Mouse (Mus musculus) central nervous system, embryonic 14 days (tissue): Measurements from ENCODE around the gene Kcng4. TPM values are rescaled to one million over a fixed set of nuclear protein-coding genes. Genes with fewer than 3 reads are reported as not detected.

ENCODE experiments used
- polyA plus RNA-seq: library from polyadenylated mRNA; depleted of rRNA; stranded (reverse); fragments of >200 nt; gene quantifications from 2 replicates; pipeline ENCODE4 v1.2.3, GENCODE M21; 2012; rRNA removed

Gene Kcng4
- 0.07 and 0.09 TPM in 2 replicates for polyA plus RNA-seq

GRCm38 (mm10) chr8:119635378-119635777 lies at the start of gene Kcng4:
Gene Kcng4, minus strand, starts transcription at chr8:119635680.

DNA sequence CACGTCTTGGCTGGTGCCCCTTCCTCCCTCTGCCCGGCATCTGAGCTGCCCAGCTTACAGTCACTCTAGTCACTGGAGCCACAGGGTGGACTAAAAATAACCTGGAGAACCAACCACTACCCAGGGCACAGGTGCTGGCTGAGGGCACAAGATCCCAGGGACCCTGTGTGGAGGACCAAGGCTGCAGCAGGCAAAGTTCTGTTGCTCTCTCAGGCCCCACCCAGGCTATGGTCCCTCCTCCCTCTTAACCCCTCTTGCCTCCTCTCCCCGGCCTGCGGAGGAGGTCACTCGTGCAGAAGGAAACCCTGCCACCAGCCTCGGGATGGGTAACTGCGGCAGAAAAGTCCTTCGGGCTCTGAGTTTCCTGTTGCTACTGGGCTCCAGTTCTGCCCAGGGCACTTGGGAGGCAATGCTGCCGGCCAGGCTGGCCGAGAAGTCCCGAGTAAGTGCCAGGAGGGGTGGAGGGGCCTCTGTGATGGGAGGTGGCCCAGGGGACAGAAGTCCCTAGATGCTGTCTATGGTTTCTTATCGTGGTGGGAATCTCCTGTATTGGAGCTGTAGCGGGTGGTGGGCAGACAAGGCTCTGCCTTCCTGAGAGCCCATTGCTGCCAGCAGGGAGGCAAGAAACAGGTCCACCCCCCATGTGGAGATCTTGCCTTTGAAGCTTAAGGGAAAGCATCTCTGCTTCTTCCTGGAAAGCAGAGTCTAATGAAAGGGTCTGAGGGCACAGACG lies 30.9 kb upstream of the Kcng4 start, which contains the start of gene Wfdc1:
TSS of gene Wfdc1 (plus strand) at position 147 of the 733 bp plus-strand sequence.

GRCm38 (mm10) chr8:119612471-119612870 lies 23.0 kb downstream of the Kcng4 start, which contains the start of gene Adad2:
Gene Adad2, plus strand, starts transcription at chr8:119612747.

GRCm38 (mm10) chr8:119604996-119605395 lies 30.5 kb downstream of the Kcng4 start, which contains the start of gene Taf1c:
Gene Taf1c, minus strand, starts transcription at chr8:119605222.

GRCm38 (mm10) chr8:119574437-119575365 lies 60.8 kb downstream of the Kcng4 start, which contains the start of the genes Hsdl1 and Dnaaf1:
Gene Hsdl1, minus strand, starts transcription at chr8:119575183.
Gene Dnaaf1, plus strand, starts transcription at chr8:119575235.

Other genes starting within 250 kb of the Kcng4 start
- gene Mlycd, start 240.8 kb downstream of the Kcng4 start, polyA plus RNA-seq, result 13.5 and 14.8 TPM in 2 replicates
- 0.29 and 0.84 TPM in 2 replicates for gene Osgin1, start 201.6 kb downstream of the Kcng4 start, polyA plus RNA-seq
- gene Necab2, start 189.0 kb downstream of the Kcng4 start, polyA plus RNA-seq, result 34.0 and 35.3 TPM in 2 replicates
- gene Slc38a8, start 134.0 kb downstream of the Kcng4 start, polyA plus RNA-seq, result 0.11 and 0.25 TPM in 2 replicates
- gene Mbtps1, start 76.9 kb downstream of the Kcng4 start, polyA plus RNA-seq, result 91.2 and 97.3 TPM in 2 replicates
- 69.1 and 77.0 TPM in 2 replicates for gene Hsdl1, start 60.5 kb downstream of the Kcng4 start, polyA plus RNA-seq
- gene Dnaaf1, start 60.4 kb downstream of the Kcng4 start, polyA plus RNA-seq, result 0.21 and 0.39 TPM in 2 replicates
- gene Taf1c, start 30.5 kb downstream of the Kcng4 start, polyA plus RNA-seq, result 23.0 and 25.1 TPM in 2 replicates
- gene Adad2, start 22.9 kb downstream of the Kcng4 start, polyA plus RNA-seq, result 0.17 and 0.31 TPM in 2 replicates
- gene Wfdc1, start 30.7 kb upstream of the Kcng4 start, polyA plus RNA-seq, result 2.6 and 2.9 TPM in 2 replicates
- 0.11 and 0.56 TPM in 2 replicates for gene Atp2c2, start 64.3 kb upstream of the Kcng4 start, polyA plus RNA-seq
- 12.4 and 14.3 TPM in 2 replicates for gene Tldc1, start 142.7 kb upstream of the Kcng4 start, polyA plus RNA-seq
- 219 and 244 TPM in 2 replicates for gene Cotl1, start 204.9 kb upstream of the Kcng4 start, polyA plus RNA-seq
- 14.7 and 15.3 TPM in 2 replicates for gene Klhl36, start 226.6 kb upstream of the Kcng4 start, polyA plus RNA-seq